Mouse (Mus musculus): ENCODE measurements at regions not wholly inside any gene's neighbourhood (a gene's known extent, or its start where the extent isn't known, plus 50 kb on each side); places are given as distances from the start of the nearest gene placed in this dataset.
"Not testable (repeated sequence)": the region's sequence is repeated elsewhere in the genome, so short reads cannot be mapped to it uniquely, and the experiment has no call there.

DNA sequence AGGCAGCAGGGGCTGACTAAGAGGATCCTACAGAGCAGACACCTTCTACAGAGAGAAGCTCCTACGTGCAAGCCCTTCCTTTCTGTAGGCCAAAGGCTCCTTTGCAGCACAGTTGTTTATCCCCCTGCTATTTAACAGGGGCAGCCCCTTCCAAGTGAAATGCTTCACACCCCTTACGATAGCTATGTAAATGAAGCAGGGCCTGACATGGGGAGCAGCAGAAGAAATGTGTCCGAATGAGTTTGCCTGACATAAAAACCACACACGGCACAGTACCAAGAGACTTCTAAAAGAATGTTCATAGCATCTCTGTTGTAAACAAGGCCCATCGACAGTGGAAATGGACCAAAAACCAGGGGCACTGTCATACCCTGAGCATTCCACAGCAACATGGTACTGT, 259.3 kb upstream of the Smim15 start:
- no peak for DNase-seq
- intact Hi-C loops (cut with DNase I), result no loop called here

DNA sequence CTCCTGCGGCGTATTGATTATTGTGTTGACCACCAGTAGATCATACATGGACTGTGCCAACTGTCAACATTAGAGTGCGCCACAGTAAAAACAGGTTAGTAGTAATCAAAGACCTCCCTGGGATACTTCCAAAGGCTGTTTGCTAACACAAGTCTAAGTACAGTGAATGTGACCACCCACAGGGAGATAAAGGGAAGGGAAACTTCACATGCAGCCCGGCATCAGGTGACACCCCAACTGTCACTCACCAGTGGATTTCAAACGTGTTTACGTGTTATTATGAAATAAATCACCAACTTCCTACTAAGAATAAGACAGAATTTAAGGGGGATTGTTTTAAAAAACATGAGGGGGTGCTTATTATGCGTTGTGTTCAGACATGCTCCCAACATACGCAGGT, 262.5 kb upstream of the Smim15 start:
- DNase-seq, result no peak
- intact Hi-C loops (cut with DNase I), result no loop called here

DNA sequence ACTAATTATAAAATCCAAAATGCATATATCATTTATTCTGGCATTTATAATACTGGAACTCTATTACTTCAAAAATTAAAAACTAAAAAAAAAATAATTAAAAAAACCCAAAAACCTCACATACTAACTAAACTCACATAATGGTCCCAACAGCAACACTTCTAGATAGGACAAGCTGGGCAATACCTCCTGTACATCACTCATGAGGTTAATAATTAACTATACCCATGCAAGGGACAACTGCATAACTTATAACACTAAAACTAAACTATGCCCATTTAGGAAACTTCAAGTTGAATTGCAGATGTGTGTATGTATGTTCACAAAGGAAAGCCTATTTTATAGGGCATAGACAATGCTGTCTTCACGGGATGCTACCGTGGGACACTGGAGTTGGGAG, 263.0 kb upstream of the Smim15 start:
- DNase-seq, result no peak
- intact Hi-C loops (cut with DNase I), result no loop called here

DNA sequence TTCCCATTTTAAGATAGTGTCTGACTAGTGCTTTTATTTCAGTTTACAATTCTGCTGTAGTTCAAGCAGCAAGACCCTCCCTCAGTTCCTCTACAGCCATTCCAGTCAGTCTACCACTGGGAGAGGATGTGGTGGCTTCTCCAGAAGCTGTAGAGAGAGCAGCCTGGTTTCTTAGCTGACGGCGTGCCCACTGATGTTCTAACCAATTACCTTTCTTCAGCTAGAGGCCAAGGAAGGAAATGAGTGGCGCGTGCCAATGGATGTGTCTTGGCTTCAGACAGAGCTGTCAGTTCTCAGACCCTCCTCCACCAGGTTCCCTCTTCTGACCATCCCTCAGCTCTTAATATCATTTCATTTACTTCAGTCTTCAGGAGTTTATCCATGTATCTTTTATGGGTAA, 264.7 kb upstream of the Smim15 start:
- intact Hi-C loops (cut with DNase I), result no loop called here
- DNase-seq, result no peak

DNA sequence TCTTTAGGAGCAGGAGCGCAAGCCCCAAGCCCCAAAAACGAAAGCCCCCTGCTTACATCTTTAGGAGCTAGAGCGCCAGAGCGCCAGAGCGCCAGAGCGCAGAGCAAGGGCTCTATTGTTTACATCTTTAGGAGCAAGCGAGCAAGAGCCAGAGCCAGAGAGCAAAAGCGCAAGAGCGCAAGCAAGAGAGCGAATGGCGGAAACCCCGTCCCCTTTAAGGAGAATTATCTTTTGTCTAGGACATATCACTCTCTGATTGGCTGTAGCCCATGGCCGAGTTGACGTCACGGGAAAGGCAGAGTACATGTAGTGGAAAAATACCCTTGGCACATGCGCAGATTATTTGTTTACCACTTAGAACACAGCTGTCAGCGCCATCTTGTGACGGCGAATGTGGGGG, 269.7 kb upstream of the Smim15 start:
- intact Hi-C loops (cut with DNase I); DNase-seq: not testable (repeated sequence)

DNA sequence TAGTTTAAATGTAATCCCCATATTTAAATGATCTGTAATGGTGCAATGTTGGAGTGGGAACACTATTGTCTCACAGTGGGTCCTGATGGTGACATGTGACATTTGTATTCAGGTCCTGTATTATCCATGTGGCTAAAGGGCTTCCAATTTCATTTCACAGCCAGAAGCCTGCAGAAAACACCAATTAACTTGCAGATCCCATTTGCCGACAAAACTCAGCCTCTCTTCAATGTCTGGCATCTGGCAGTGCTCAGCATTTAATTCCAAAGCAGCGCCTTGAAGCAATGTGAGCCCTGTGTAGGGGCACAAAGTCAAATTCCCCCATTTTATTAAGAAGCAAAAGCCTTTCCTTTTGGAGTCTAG, 277.0 kb upstream of the Smim15 start:
- DNase-seq, result peak; percentile 21
- intact Hi-C loops (cut with DNase I), result loop anchor here (10.0 kb wide), 1 partner anchor 118 kb away; no protein-coding TSS in a partner anchor

DNA sequence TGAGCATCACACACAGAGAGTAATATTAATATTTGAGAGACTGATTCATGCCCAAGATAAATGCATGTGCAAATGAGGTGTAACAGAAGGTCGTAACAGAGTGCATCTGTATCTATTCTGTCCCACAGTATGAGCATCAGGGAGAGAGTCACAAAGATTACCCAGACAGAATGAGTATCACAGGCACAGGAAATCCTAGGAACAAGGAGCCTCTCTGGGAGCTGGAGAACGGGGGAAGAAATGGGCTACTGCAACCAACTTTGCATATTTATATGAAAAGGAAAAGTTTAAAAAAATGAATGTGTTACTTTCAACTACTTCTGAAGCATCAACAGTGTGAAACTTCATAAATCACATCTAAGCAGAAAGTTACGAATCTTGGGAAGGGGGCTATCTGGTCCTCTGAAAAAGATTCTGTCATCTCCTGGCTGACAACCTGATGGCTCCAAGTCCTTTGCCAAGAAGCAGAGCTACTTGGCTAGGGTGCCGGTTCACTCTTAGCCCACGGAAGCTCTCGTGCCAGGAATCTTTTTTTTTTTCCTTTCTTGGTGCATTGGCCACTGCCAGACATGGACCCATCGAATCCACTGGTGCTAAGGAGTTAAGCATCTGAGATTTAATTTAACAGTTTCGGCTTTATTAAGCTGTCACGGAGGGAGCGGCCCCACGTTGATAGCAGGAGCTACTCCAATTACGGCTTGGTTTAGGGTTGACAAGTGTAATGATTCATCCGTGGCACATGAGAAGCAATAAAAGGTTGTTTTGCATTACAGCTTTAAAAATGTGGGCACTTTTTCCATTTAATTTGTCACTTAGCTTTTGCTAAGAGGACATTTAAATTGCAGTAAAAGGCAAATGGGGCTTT, 277.6 kb upstream of the Smim15 start:
- DNase-seq, result peak; percentile 62
- intact Hi-C loops (cut with DNase I), result loop anchor here (10.0 kb wide), 1 partner anchor 118 kb away; no protein-coding TSS in a partner anchor

DNA sequence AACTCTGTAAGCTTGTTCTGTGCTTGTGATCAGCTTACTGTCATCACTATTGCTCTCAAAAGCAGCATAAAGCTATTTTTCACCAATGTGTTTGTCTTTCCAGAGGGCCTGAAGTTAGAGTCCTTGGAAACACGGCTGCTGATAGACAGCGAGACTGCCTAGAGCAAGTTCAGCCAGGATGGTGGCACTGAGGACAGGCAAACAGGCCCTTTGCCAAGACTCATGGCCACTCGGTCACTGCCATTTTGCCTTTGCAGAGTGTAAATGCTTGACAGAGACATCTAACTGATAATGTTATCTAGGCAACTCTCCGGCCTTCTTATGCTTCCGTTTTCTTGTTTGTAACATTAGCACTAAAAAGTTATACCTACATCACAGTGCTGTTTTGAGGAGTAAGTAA, 280.3 kb upstream of the Smim15 start:
- intact Hi-C loops (cut with DNase I), result loop anchor here (10.0 kb wide), 1 partner anchor 121 kb away; no protein-coding TSS in a partner anchor
- no peak for DNase-seq

DNA sequence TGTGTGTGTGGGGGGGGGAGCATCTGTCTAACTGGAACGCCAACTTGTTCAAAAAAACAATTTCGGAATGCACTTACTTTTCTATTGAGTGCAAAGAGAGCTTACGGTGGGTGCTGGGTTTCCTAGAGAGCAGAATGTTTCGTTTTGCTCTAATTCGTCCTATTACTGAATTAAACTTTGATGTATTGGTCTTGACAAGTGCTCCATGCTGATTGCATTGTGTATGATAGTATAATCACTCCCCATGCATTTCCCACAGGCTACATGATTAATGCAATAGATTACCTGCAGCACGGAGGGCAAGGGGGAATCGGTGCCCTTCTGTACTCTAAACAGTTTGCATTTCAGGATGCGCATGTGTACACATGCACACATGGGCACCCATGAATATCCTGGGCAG, 283.7 kb upstream of the Smim15 start:
- no peak for DNase-seq
- intact Hi-C loops (cut with DNase I), result loop anchor here (10.0 kb wide), 1 partner anchor 124 kb away; no protein-coding TSS in a partner anchor

DNA sequence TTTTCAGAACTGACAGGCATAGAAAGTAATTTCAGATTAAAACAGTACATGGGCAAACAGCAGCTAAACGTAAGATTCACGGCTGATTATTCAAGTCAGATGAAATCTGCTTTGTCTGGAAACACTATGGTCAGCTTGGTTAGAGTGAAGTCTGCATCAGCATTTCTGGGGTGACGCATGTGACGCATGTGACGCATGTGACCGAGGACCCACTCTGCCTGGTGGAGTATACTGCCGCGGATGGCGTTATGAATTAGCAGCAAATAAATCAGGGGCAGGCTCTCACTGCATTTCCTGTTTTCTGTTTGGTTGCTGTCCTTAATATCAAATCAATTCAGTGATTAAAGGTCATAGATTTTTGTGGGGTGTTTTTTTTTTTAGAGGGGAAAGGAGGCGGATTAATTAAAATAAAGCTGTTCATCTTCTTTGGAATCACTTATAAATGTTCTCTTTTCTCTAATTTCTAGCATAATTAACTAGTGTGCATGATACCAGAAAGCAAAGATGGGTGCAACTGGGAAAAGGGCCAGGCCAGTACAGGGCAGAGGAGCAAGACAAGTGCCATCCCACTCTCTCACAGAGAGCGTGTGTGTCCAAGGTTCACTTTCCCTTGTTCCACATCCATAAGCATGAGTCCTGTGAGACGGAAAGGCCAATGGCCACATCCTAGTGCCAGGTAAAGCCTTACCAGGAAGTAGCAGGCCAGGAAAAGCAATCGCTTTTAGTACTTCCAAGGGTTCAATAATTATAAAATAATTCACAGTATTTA, 285.7 kb upstream of the Smim15 start:
- DNase-seq, result no peak
- intact Hi-C loops (cut with DNase I), result no loop called here

DNA sequence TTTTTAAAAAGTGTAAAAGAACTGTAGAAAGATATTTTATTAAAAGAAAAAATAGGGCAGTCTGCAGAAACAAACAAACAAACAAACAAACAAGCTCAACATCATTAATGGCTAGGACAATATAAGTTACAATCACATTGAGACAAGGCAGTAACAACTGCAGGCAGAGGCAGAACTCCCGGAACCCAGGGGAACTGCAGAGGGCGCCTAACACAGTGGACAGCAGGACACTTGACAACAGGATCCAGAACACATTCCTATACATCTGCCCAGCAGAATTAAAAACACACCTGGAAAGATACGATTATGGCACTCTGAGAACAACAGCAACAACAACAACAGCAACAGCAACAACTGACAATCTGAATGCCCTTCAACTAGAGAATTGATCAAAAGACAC, 291.5 kb upstream of the Smim15 start:
- no peak for DNase-seq
- intact Hi-C loops (cut with DNase I), result no loop called here

DNA sequence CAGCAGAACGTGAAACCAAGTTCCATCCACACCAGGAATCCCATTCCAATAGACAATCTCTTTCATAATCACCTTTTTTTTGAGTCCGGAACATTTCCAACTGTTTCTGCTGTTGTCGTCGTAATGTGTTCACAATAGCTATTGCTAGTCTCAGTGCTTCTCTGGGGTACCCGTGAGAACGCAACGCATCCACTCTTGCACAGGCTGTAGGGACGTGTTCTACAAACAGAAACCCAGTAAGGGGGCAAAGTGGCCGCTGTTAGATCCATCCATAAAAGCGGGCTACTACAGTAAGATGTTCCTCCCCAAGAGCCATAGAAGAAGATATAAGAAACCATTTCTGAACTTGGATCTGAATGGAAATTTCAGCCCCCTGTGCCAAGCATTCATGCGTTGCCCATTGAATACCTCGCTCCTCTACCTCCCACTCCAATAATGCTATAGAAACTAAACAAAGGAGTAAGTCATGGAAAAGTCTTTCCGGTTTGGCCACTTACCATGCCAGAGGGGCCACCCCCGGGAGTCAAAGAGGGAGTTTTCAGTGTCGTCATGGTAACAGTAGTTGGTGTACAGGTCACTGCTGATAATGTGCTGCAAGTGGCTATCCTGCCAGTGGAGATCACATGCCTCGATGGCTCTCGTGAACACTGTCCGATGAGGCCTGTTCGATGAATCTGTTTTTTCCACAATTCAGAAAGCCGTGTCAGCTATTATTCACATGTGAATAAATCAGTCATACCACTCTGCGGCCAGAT, 300.6 kb upstream of the Smim15 start:
- DNase-seq, result no peak

DNA sequence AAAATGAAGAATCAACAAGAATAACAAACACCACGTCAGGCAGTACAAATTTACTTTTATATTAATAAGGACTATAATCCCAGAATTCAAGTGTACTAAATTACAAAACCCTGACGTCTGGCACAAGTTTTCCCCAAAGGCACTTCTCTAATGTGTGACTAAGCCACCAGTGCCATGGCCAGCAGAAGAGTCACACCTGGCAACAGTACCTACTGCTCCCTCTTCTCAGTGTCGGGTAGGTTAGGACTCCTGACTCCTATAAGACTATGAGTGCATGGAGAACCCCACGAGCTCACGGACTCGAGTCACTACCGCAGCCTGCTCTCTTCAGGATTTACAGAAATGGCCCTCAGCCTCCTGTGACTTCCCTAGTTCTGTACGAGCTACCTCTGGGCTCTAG, 307.7 kb upstream of the Smim15 start:
- intact Hi-C loops (cut with DNase I), result no loop called here
- DNase-seq, result no peak

More for the DNA sequence above, 300.6 kb upstream of the Smim15 start:
- intact Hi-C loops (cut with DNase I), result no loop called here

DNA sequence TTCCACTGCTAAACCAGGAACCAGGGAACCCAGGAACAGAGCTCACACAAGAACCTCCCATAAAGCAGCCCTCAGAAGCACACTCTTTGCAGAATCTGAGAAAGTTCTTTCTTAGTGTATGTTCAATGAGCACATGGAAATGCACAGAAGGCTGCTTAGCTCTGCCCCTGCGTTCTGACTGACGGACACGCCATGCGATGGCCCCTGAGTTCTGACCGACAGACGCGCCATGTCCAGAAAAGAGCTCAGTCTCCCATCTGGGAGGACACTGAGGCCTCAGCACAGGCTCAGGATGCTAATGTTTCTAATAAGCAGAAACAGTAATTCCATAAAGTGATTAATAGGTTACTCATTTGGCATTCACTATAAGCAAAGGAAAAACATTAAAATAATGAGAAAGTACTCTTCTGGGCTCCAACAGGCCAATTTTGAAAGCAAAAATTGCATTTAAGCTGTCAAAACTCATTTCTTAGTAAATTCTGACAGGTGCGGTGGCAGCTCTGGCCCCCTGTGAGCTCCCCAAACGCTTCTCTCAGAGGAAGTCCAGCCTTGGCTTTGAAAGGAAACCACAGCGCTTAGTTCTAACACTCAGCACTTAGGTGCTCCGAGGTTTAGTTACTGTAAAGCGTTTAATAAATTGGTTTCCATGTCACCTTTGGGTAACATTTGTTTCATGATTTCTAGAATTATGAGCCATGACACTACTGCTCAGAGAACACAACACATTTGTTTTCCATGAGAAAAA, 309.9 kb upstream of the Smim15 start:
- intact Hi-C loops (cut with DNase I), result no loop called here
- no peak for DNase-seq

DNA sequence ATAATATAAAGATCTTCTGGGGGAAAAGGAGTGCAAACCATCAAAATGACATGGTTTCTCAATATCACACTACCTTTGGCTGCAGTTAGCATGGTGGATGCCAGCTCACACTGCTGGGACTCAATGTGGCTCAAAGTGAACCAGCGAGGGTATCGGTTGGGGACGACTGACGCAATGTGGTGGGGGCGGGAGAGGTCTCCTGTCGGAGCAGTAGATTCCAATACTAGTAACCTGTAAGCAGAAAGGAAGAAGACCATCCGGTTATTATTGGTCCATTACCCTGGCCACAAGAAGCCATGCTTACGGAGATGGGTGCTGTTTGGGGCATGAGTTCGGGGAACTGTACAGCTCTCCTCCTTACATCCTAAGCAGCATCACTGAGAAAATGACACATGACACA, 313.3 kb upstream of the Smim15 start:
- intact Hi-C loops (cut with DNase I), result no loop called here
- no peak for DNase-seq

DNA sequence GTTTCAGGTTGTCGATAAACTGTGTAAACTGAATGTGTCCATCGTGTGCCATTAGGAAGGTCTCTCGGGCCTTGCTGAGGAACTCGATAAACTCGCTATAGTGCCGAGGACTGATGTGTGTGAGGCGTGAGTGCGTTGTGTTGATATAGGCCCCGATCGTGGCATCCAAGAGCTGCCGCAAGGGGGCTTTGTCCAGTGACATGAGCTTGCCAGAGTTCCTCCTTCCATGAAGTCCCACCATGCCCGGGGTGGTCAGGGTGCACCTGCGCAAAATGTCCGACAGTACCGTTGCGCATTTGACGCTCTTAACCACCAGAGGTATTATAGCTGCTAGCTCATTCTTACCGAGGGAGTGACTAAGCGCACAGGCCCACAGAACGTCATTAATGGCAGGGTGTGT, 317.8 kb upstream of the Smim15 start:
- no peak for DNase-seq
- intact Hi-C loops (cut with DNase I), result no loop called here

DNA sequence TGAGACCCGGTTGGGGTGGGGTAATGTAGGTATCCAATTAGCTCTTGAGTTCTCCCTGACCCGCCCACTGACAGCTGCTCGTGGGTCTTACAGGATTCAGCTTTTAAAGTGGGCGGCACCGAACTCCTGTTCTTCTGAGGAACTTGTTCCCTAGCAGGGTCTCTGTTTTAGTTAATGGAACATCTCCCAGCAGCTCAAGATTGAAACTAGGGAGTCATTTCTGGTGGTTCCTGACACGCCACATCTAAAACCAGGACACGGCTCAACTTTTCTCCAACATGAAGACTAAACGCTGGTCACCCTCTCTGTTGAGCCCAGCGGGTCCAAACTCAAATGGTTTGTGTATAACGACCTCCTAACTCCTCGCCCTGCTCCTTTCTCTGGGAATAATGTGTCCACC, 322.3 kb upstream of the Smim15 start:
- intact Hi-C loops (cut with DNase I), result no loop called here
- no peak for DNase-seq

DNA sequence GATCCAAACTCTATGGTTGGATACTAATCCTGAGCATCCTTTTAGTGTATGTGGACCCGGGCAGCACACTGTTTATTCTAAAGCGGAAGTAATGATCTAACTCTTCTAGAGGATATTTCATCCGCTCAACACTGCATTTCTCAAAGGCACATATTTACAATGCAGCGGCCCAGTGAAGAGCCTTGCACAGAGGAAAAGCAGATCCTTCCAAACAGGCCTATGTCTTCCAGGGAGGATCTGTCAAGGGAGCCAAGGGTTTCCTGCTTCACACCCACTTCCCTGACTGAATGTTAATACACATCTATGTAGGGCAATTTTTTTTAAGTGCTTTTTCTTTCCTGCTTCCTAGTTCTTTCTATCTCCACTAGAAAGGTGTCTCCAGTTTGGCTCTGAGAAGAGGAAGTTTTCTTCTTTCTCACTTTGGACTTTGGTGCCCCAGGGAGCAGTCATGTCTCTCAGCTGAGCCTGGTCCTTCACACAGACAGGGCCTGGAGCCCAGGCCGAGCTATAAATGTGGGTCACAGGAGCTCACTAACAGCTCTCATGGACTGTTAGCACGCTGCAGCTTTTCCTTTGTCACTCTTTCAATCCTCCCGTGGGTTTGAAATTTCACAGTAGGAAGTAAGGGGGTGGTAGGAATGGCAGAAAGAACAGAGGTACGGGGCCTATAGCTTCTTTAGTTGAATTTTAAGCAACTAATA, 323.2 kb upstream of the Smim15 start:
- DNase-seq, result no peak
- intact Hi-C loops (cut with DNase I), result no loop called here

DNA sequence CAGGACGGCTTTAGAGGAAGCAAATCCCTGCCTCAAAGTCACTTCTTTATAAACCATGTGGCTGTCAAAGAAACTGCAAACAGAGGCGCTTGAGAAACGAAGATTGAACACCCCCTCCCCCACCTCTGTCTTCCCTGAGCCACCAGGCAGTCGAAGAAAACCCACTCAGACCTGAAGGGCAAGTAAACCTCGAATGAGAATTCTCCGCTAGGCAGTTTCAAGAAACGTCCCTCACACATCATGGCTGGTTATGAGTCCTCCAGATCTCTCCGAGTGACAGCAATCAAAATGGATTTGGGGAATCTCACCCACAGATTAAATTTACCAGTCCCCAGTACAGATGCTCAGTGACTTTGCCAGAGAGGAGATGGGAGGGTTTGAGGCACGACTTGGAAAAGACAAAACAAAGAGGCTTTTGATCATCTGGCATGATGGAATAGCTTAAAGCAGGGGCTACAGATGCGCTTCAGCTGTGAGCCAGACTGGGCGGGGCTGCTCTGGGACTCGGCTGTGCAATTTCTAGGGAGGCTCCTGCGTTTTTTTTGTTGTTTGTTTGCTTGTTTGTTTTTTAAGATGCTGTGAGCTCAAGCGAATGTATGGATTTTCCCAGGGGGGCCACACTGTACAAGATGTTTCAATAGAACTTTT, 325.1 kb upstream of the Smim15 start:
- intact Hi-C loops (cut with DNase I), result no loop called here
- DNase-seq, result no peak
